Mouse (Mus musculus): ENCODE measurements around the gene Krtcap3.

Gene Krtcap3

DNA sequence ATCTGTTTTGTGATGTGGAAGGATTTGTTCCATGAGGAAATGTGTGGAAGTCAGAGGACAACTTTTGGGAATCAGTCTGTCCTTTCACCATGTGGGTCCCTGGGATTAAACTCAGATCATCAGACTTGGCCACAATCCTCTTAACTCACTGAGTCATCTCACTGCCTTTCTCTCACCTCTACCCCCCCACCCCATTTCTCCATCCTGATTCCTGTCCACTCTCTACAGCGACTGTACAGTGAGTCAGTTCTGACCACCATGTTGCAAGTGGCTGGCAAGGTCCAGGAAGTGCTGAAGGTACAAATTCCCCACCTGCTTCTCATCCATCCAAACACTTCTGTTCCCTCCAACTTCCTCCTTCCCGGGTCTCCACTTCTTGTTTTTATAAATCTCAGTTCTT is 47.0 kb downstream of the Krtcap3 start:
- DNase-seq (ENCODE audit: low spot score in 2 of 2) = no peak

- no peak for DNase-seq (ENCODE audit: low spot score in 2 of 2)
Measured at GRCm38 (mm10) chr5:31301866-31302265, 50.4 kb downstream of the Krtcap3 start.
